Mouse (Mus musculus): ENCODE results near the gene Rxylt1. TPM values are rescaled to one million over a fixed set of nuclear protein-coding genes. Genes with fewer than 3 reads are reported as not detected.

Rxylt1 gene
- total and polyA plus RNA-seq, 3 experiments, result 26.1 to 30.6 TPM; not detected in 1

GRCm38 (mm10) chr10:122039566-122039965 is 57.6 kb downstream of the Rxylt1 start:
- no peaks in the 10 kb centered on the region for H3K79me2 ChIP-seq (ENCODE audit: control insufficient read depth, insufficient read depth, low read length, poor library complexity)
- H3K9ac ChIP-seq (ENCODE audit: control insufficient read depth, low read depth, low read length, poor library complexity, severe bottlenecking), result peak overlapping the region; percentile 38
- peak overlapping the region; percentile 70 for H3K27ac ChIP-seq (ENCODE audit: control insufficient read depth, low read depth, low read length)
- TF ChIP-seq JUND (IDR thresholded peaks at IDR 0.05; ENCODE audit: low read depth, low read length) (no peak), POLR2AphosphoS2 (IDR thresholded peaks at IDR 0.05; ENCODE audit: low read length) (no peak), MAX (IDR thresholded peaks at IDR 0.05; ENCODE audit: low read length) (peak; percentile 95), ZC3H11A (IDR thresholded peaks at IDR 0.05; ENCODE audit: low read depth, low read length) (no peak), USF1 (IDR thresholded peaks at IDR 0.05; ENCODE audit: low read depth, low read length) (peak; percentile 37; the same call in 1 of the 2 replicates), MAZ (IDR thresholded peaks at IDR 0.05; ENCODE audit: low read depth, low read length) (no peak), POLR2A (IDR thresholded peaks at IDR 0.05; ENCODE audit: control insufficient read depth in 1 of 2, insufficient read depth in 1 of 2, low read depth in 1 of 2, low read length in 2 of 2, poor library complexity in 1 of 2) (no peak), MXI1 (IDR thresholded peaks at IDR 0.05; ENCODE audit: low read depth, low read length) (peak; percentile 92), GATA1 (IDR thresholded peaks at IDR 0.05; ENCODE audit: low read depth, low read length) (peak; percentile 44; the same call in 1 of the 2 replicates), ETS1 (IDR thresholded peaks at IDR 0.05; ENCODE audit: low read depth, low read length) (peak; percentile 74), MYC (IDR thresholded peaks at IDR 0.05; ENCODE audit: low read depth, low read length) (peak; percentile 77), ZKSCAN1 (IDR thresholded peaks at IDR 0.05; ENCODE audit: low read depth, low read length) (no peak), CHD1 (IDR thresholded peaks at IDR 0.05; ENCODE audit: low read depth, low read length) (no peak), UBTF (IDR thresholded peaks at IDR 0.05; ENCODE audit: borderline replicate concordance, insufficient read depth, low read depth, low read length) (no peak), NELFE (IDR thresholded peaks at IDR 0.05; ENCODE audit: low read depth, low read length) (no peak), MEF2A (IDR thresholded peaks at IDR 0.05; ENCODE audit: extremely low read depth, insufficient replicate concordance, low read depth, low read length, poor library complexity, severe bottlenecking) (no peak), ZNF384 (IDR thresholded peaks at IDR 0.05; ENCODE audit: low read depth, low read length) (no peak), GABPA (IDR thresholded peaks at IDR 0.05; ENCODE audit: low read depth, low read length) (no peak), NRF1 (IDR thresholded peaks at IDR 0.05; ENCODE audit: insufficient read depth, low read depth, low read length, poor library complexity, severe bottlenecking) (no peak), E2F4 (IDR thresholded peaks at IDR 0.05; ENCODE audit: borderline replicate concordance, low read depth, low read length) (no peak), RCOR1 (IDR thresholded peaks at IDR 0.05; ENCODE audit: low read depth, low read length) (peak; percentile 57; the same call in 1 of the 2 replicates), HCFC1 (IDR thresholded peaks at IDR 0.05; ENCODE audit: low read depth, low read length) (peak; percentile 35; the same call in 1 of the 2 replicates), KAT2A (conservative IDR thresholded peaks at IDR 0.05; ENCODE audit: low read depth, low read length) (no peak; the same call in 1 of the 2 replicates), ZMIZ1 (IDR thresholded peaks at IDR 0.05; ENCODE audit: low read depth, low read length) (no peak), MAFK (IDR thresholded peaks at IDR 0.05; ENCODE audit: borderline replicate concordance, low read depth, low read length) (no peak), TCF12 (IDR thresholded peaks at IDR 0.05; ENCODE audit: low read depth, low read length) (no peak), SMC3 (IDR thresholded peaks at IDR 0.05; ENCODE audit: low read depth, low read length) (no peak), CHD2 (IDR thresholded peaks at IDR 0.05; ENCODE audit: low read length) (no peak), RAD21 (IDR thresholded peaks at IDR 0.05; ENCODE audit: low read depth, low read length) (no peak), BHLHE40 (IDR thresholded peaks at IDR 0.05; ENCODE audit: borderline replicate concordance, low read depth, low read length) (no peak), SIN3A (IDR thresholded peaks at IDR 0.05; ENCODE audit: low read length) (peak; percentile 91), TAL1 (IDR thresholded peaks at IDR 0.05; ENCODE audit: low read length) (no peak), ELF1 (IDR thresholded peaks at IDR 0.05; ENCODE audit: low read depth, low read length) (peak; percentile 34; the same call in 1 of the 2 replicates), EP300 (IDR thresholded peaks at IDR 0.05; ENCODE audit: low read depth in 1 of 2, low read length in 2 of 2) (peak; percentile 61 to 81; a peak in 3 of 4 replicates), TBP (IDR thresholded peaks at IDR 0.05; ENCODE audit: low read depth, low read length) (no peak), POLR2AphosphoS5 (IDR thresholded peaks at IDR 0.05; ENCODE audit: borderline replicate concordance, low read depth, low read length) (no peak)
- peaks cover 0 to 5% of the 10 kb centered on the region in 2 experiments; a peak in 2 of 4 replicates for H3K36me3 ChIP-seq (ENCODE audit: control insufficient read depth in 1 of 2, insufficient read depth in 2 of 2, low read length in 2 of 2)
- peak overlapping the region; percentile 18 to 39; a peak in 2 of 4 replicates for H3K4me3 ChIP-seq (ENCODE audit: control insufficient read depth in 1 of 2, insufficient read depth in 1 of 2, low read depth in 2 of 2, low read length in 2 of 2)
- H3K4me1 ChIP-seq (ENCODE audit: control insufficient read depth in 1 of 2, insufficient read depth in 2 of 2, low read length in 2 of 2), result peaks cover 0 to 1% of the 10 kb centered on the region in 2 experiments; a peak in 1 of 4 replicates
- DNase-seq (ENCODE audit: low read depth, low spot score), result peak; percentile 85
- no peaks in the 10 kb centered on the region for H3K27me3 ChIP-seq (ENCODE audit: control insufficient read depth in 1 of 2, insufficient read depth in 2 of 2, low read length in 2 of 2)
- no peaks in the 10 kb centered on the region for H3K9me3 ChIP-seq (replicated peaks; ENCODE audit: insufficient read depth, low read length)
